ENCODE assay signal across 26 mouse cellular contexts in genomic region chr3:66705766-66706165, GRCm38 (mm10).
"Had no signal": no experiment of that assay in that cellular context is flagged by ENCODE, and none has a peak within 500 bp of the region (broad histone marks: within the 10 kb centered on the region; RNA-seq: fewer than 3 reads in every experiment).

No protein-coding gene starts in this region.

- H3K9ac ChIP-seq: embryonic facial prominence, embryonic 12.5 days; embryonic facial prominence, embryonic 13.5 days; embryonic facial prominence, embryonic 15.5 days; forebrain, embryonic 12.5 days; forebrain, embryonic 13.5 days; forebrain, embryonic 15.5 days; forebrain, postnatal 0 days had no signal

- DNase-seq: cerebellum, adult 8-10 months; cerebellum, adult 9-10 months; cerebellum, adult 9-11 months; cerebellum, postnatal 25 days; cerebellum, postnatal 36 days; embryo, embryonic 11 days; forebrain, postnatal 0 days; gastrocnemius, adult 2 months; gastrocnemius, postnatal 10 days; gastrocnemius, postnatal 14 days; gastrocnemius, postnatal 25 days; gastrocnemius, postnatal 36 days; heart, adult 11 months; heart, adult 18-20 months; heart, adult 2 months had no signal

- H3K9me3 ChIP-seq: embryonic facial prominence, embryonic 10.5 days; embryonic facial prominence, embryonic 12.5 days; embryonic facial prominence, embryonic 13.5 days; embryonic facial prominence, embryonic 15.5 days; forebrain, embryonic 10.5 days; forebrain, embryonic 12.5 days; forebrain, embryonic 13.5 days; forebrain, embryonic 15.5 days had no signal

- H3K4me1 ChIP-seq: embryonic facial prominence, embryonic 10.5 days; forebrain, embryonic 10.5 days; forebrain, embryonic 12.5 days; forebrain, embryonic 13.5 days; forebrain, embryonic 15.5 days had no signal

- ATAC-seq: forebrain, embryonic 13.5 days; forebrain, embryonic 14.5 days; forebrain, embryonic 15.5 days; forebrain, embryonic 16.5 days; forebrain, postnatal 0 days had no signal

- H3K36me3 ChIP-seq: embryonic facial prominence, embryonic 10.5 days; embryonic facial prominence, embryonic 12.5 days; embryonic facial prominence, embryonic 13.5 days; embryonic facial prominence, embryonic 15.5 days; forebrain, embryonic 10.5 days; forebrain, embryonic 12.5 days; forebrain, embryonic 15.5 days had no signal

- H3K27me3 ChIP-seq: embryonic facial prominence, embryonic 12.5 days; embryonic facial prominence, embryonic 15.5 days; forebrain, embryonic 12.5 days; forebrain, embryonic 13.5 days; forebrain, embryonic 15.5 days had no signal

- H3K27ac ChIP-seq: embryonic facial prominence, embryonic 10.5 days; embryonic facial prominence, embryonic 12.5 days; embryonic facial prominence, embryonic 13.5 days; embryonic facial prominence, embryonic 15.5 days; forebrain, embryonic 10.5 days; forebrain, embryonic 12.5 days; forebrain, embryonic 13.5 days; forebrain, embryonic 15.5 days; gastrocnemius, adult 2 months; heart, adult 2 months had no signal

- H3K4me3 ChIP-seq: embryonic facial prominence, embryonic 10.5 days; embryonic facial prominence, embryonic 12.5 days; embryonic facial prominence, embryonic 13.5 days; embryonic facial prominence, embryonic 15.5 days; erythroblast, embryonic 14.5 days; forebrain, embryonic 10.5 days; forebrain, embryonic 12.5 days; forebrain, embryonic 13.5 days; forebrain, embryonic 15.5 days; gastrocnemius, adult 2 months; heart, adult 2 months had no signal

- H3K4me2 ChIP-seq: embryonic facial prominence, embryonic 12.5 days; embryonic facial prominence, embryonic 13.5 days; embryonic facial prominence, embryonic 15.5 days; forebrain, embryonic 12.5 days; forebrain, embryonic 13.5 days; forebrain, embryonic 15.5 days had no signal
